Mouse (Mus musculus): ENCODE measurements around the gene Skint2. TPM values are rescaled to one million over a fixed set of nuclear protein-coding genes. Genes with fewer than 3 reads are reported as not detected.

Gene Skint2
- polyA plus RNA-seq (2015; fragmentation: Nextera tagmentation; extraction: Ambion mirVana): 0.67 and 0.72 TPM in 2 replicates

DNA sequence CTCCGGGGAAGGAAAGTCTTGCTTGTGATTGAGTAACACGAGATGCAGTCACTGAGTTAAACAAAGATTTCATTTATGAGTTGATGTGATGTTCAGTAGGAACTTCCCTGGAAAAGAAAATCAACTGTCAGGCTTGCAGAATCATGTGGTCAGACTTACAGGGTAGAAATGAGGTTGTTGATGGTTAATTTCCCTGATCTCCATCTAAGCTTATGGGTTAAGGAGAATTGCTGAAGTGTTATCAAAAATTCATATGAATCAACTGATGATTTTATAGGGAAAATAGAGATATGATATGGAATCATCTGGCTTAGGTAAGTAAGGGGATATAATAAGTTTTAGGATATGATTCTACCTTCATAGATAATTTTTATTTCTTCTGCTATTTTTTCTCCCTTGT lies at the start of gene Skint2:
TSS of gene Skint2 (plus strand) at position 301 of the 400 bp plus-strand sequence.
- WGBS: 76% methylated on average over 2 of the region's 2 CpGs
- Histone ChIP-seq H3K27me3 (no peaks in the 10 kb centered on the region), H3K4me3 (replicated peaks) (no peak within 1 kb of the TSS), H3K9ac (no peak within 1 kb of the TSS), H3K4me2 (replicated peaks) (no peak within 1 kb of the TSS), H3K9me3 (replicated peaks) (no peaks in the 10 kb centered on the region), H3K27ac (replicated peaks) (no peak within 1 kb of the TSS), H3K36me3 (no peaks in the 10 kb centered on the region), H3K4me1 (no peaks in the 10 kb centered on the region)
- ATAC-seq (ENCODE audit: insufficient number of reproducible peaks, low FRiP score, low TSS enrichment, low read depth): no peak

Other genes with a start within 250 kb of the Skint2 start
- gene Skint9, start 123.2 kb upstream of the Skint2 start, polyA plus RNA-seq (2015; fragmentation: Nextera tagmentation; extraction: Ambion mirVana): not detected in 2 replicates
- gene Skint10, start 217.7 kb downstream of the Skint2 start, polyA plus RNA-seq (2015; fragmentation: Nextera tagmentation; extraction: Ambion mirVana): 0.16 TPM in 1 of 2 replicates, not detected in the other

All from embryonic facial prominence, embryonic 15.5 days (tissue).